Mouse (Mus musculus): ENCODE results near the gene Klhl33. TPM values are rescaled to one million over a fixed set of nuclear protein-coding genes. Genes with fewer than 3 reads are reported as not detected.
A peak's percentile ranks its signal among the peaks of the same experiment; 100 is the strongest.
"Not testable (repeated sequence)": the region's sequence is repeated elsewhere in the genome, so short reads cannot be mapped to it uniquely, and the experiment has no call there.

Klhl33 gene
- total RNA-seq, 1 experiment from 2014 or later: not detected

- ATAC-seq (ENCODE audit: extremely low read depth, insufficient number of reproducible peaks, low FRiP score, poor library complexity, severe bottlenecking): not testable (repeated sequence)
Observed at GRCm38 (mm10) chr14:50905327-50905726, 8.0 kb upstream of the Klhl33 start.

DNA sequence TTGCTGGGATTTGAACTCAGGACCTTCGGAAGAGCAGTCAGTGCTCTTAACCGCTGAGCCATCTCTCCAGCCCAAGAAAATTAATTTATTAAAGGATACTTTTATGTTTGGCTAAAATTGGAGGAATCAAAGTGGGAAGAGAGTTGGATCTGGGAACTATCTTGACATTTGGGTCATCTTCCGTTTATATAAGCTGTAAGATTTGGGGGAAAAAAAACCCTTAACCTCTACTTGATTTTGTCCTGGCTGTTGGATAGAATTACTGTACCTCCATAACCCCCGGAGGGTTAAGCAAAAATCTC is 7.5 kb upstream of the Klhl33 start:
- no peak for ATAC-seq (ENCODE audit: extremely low read depth, insufficient number of reproducible peaks, low FRiP score, poor library complexity, severe bottlenecking)

GRCm38 (mm10) chr14:50903973-50904827 is 6.9 kb upstream of the Klhl33 start:
- 0 out of 2 replicates have a peak, but pooled peaks have one; percentile 51 for ATAC-seq (ENCODE audit: extremely low read depth, insufficient number of reproducible peaks, low FRiP score, poor library complexity, severe bottlenecking)

DNA sequence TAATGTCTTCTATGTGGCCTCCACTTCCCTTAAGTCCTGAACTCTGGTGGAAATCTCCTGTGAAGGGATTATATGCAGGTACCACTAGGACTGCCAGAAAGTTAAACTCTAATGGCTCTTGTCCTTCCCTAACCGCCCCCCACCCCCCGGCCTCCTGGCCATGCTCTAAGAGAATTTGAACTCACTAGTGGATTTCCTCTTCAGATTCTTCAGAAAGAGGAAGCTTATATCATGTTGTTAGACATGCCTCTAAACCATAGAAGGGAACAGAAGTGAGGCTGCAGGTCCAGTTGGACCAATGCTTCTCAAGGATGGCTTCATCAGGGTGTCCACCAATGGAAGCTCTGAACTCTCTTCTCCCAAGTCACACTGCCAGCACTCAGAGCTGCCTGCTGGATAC is 685 bp upstream of the Klhl33 start:
- ATAC-seq (ENCODE audit: extremely low read depth, insufficient number of reproducible peaks, low FRiP score, poor library complexity, severe bottlenecking): peak; percentile 33; the same call in 1 of the 2 replicates

DNA sequence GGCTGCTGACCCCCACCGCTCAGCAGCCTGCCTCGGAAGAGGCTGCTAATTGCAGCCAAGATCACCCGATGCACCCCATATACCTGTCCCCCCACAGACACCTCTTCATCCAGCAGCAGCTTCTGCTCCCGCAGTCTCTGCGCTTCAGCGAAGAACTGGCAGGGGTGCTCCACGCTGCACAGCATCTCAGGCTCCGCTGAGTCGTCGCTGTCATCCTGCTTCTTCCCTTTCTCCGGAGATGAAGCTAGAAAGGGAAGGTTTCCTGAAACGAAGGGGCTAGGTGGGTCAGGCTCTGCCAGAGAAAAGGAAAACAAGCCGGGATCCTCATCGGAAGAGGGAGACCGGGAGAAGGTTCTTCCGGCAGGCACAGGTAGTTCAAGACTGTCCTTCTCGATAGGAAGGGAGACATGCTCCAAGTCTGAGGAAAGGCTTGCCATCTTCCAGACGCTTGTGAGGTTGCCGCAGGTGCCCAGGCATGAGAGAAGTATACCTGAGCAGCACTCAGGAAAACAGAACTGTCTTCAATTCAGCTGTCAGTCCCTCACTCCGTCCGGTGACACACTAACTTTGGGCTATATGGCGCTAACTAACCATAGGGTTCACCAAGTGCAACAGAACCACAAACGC is 447 bp downstream of the Klhl33 start:
- ATAC-seq (ENCODE audit: extremely low read depth, insufficient number of reproducible peaks, low FRiP score, poor library complexity, severe bottlenecking): no peak

GRCm38 (mm10) chr14:50895985-50896746 is 1.1 kb downstream of the Klhl33 start:
- ATAC-seq (ENCODE audit: extremely low read depth, insufficient number of reproducible peaks, low FRiP score, poor library complexity, severe bottlenecking): no peak

GRCm38 (mm10) chr14:50895407-50895806 is 1.9 kb downstream of the Klhl33 start:
- no peak for ATAC-seq (ENCODE audit: extremely low read depth, insufficient number of reproducible peaks, low FRiP score, poor library complexity, severe bottlenecking)

GRCm38 (mm10) chr14:50892541-50893459 is 4.5 kb downstream of the Klhl33 start:
- ATAC-seq (ENCODE audit: extremely low read depth, insufficient number of reproducible peaks, low FRiP score, poor library complexity, severe bottlenecking): no peak

DNA sequence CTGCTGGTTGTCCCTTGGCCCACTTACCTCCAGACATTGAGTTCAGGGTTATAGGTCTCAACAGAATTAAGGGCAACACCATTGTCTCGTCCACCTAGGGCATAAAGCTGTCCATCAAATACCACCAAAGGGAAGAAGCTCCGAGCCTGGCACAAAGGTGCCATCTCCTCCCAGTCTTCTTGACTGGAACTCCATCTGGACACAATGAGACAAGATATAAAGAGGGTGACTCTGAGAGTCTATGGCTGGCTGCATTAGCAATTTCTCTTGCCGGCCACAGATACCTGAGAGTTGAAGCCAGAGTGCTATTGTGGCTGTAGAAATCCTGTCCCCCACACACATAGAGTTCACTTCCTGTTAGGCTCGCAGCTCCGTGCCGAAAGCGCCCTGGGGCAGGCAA is 5.2 kb downstream of the Klhl33 start:
- ATAC-seq (ENCODE audit: extremely low read depth, insufficient number of reproducible peaks, low FRiP score, poor library complexity, severe bottlenecking): peak; percentile 13; the same call in 1 of the 2 replicates

- no peak for ATAC-seq (ENCODE audit: extremely low read depth, insufficient number of reproducible peaks, low FRiP score, poor library complexity, severe bottlenecking)
Observed at GRCm38 (mm10) chr14:50891621-50892020, 5.7 kb downstream of the Klhl33 start.

- ATAC-seq (ENCODE audit: extremely low read depth, insufficient number of reproducible peaks, low FRiP score, poor library complexity, severe bottlenecking): no peak
Observed at GRCm38 (mm10) chr14:50876236-50876950, 20.9 kb downstream of the Klhl33 start.

DNA sequence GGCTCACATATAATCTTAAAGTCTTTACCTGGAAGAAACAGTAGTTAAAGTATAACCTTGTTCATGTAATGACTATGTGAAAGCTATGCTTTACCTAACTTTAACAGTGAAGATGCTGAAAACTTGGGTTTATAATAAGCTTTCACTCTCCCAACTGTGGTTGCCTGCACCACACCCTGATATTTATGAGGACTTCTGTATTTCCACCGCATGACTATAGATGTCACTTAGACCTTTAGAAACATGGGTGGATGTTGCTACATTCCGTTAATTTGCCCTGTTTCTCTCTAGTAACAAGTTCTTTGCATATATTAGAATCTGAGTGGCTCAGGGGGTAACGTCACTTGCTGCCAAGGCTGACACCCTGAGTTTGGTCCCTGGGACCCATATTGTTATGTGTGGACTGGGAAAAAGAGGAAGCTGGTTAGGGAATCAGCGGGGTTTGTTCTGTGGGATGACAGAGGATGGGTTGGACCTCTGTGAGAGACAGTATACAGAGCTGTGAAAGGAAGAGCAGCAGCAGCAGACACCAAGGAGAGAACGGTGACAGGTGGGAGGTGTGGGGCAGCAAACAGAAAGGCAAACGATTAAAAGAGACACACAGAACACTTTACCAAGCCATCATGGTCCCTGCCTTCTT is 21.6 kb downstream of the Klhl33 start:
- no peak for ATAC-seq (ENCODE audit: extremely low read depth, insufficient number of reproducible peaks, low FRiP score, poor library complexity, severe bottlenecking)

DNA sequence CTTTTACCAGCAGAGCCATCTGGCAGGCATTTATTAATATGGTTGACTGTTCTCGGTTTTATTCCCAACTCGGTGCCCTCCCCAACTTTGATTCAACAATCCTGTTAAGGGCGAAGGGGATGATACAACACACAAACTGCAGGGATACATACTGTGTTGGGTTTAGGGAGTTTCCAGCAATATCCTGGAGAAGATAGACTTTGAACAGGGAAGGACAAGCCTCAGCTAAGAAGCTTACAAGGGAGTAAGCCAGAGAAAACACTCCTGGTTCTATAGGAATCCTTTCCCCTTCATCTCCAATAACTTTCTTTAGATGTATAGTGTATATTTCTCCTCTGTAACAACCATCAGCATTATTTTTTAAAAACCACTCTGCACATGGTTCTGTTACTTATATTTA is 22.1 kb downstream of the Klhl33 start:
- no peak for ATAC-seq (ENCODE audit: extremely low read depth, insufficient number of reproducible peaks, low FRiP score, poor library complexity, severe bottlenecking)

GRCm38 (mm10) chr14:50871284-50871683 is 26.0 kb downstream of the Klhl33 start:
- ATAC-seq (ENCODE audit: extremely low read depth, insufficient number of reproducible peaks, low FRiP score, poor library complexity, severe bottlenecking): peak; percentile 31; the same call in 1 of the 2 replicates

GRCm38 (mm10) chr14:50870805-50871143 is 26.5 kb downstream of the Klhl33 start:
- no peak for ATAC-seq (ENCODE audit: extremely low read depth, insufficient number of reproducible peaks, low FRiP score, poor library complexity, severe bottlenecking)

DNA sequence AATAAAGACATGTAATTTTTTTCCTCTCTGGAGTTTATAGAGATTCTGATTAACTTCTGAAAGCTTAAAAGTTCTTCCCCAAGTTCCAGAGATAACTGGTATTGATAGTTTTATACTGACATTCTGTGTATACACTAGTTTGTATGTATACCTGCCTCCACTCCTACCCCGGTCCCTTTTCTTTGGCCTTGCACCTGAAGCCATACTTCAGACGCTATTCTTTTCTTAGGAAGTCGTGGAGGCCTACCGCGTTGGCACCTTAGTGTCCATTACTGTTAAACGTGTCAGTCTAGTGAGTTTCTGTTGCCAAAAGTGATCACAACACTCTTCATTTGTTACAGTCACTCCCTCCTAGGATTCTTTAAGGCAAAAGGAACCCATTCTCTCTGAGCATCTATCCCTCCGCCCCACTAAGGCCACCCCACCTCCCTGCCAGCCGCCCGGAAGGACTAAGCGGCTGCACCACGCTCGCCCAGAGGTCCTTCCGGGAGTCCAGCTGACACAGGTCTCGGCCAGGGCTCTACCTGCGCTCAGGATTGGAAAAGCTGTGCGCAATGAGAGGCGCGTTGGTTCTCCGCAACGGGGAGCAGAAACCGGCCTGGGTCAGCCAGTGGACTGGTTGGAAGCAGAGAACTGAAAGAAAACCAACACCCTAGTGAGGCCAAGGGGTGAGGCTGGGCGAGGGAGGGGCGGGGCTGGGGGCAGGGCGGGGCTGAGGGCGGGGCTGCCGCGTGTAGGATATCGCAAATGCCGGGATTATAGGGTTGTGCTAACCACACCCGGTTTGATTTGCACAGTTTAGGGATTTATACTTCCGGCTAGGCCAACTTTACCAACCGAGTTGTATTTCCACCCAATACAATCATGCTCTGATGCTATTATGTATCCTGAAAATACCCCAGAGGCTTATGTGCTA is 27.2 kb downstream of the Klhl33 start, which contains the start of gene Tep1:
Gene Tep1, minus strand, starts transcription at position 672 of the 916 bp plus-strand sequence.
- ATAC-seq (ENCODE audit: extremely low read depth, insufficient number of reproducible peaks, low FRiP score, poor library complexity, severe bottlenecking): peak; percentile 82

DNA sequence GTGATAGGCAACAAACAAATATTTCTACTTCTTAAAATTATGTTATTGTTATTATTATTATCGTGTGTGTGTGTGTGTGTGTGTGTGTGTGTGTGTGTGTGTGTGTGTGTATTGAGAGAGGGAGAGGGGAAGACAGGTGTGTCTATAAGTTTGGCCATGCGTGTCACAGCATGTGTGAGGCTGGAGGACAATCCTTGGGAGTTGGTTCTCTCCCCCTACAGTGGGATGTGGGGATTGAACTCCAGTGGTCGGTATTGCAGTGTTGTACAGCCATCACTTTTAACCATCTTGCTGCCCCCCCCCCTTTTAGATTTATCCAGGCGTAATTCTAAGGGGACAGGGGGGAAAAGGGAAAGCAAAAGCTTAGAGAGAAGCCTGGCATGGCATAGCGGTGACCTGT is 28.7 kb downstream of the Klhl33 start:
- no peak for ATAC-seq (ENCODE audit: extremely low read depth, insufficient number of reproducible peaks, low FRiP score, poor library complexity, severe bottlenecking)

Measured in neutrophil, adult 5-6 weeks (primary cell).